Mouse (Mus musculus) mesoderm, embryonic 11.5 days (tissue): ENCODE results near the gene Zfhx3.

Experiments used
- DNase-seq: peaks from one replicate; pipeline ENCODE4 v3.0.0-alpha.2; 2012; ENCODE audit warnings: low read depth, low spot score

Zfhx3 gene

GRCm38 (mm10) chr8:108915876-108916275 lies 973.4 kb downstream of the Zfhx3 start:
- no peak for DNase-seq

GRCm38 (mm10) chr8:108920151-108920550 lies 977.7 kb downstream of the Zfhx3 start:
- no peak for DNase-seq

- no peak for DNase-seq
Measured at GRCm38 (mm10) chr8:108923161-108923560, 980.7 kb downstream of the Zfhx3 start.

GRCm38 (mm10) chr8:108924526-108924925 lies 982.1 kb downstream of the Zfhx3 start:
- no peak for DNase-seq

- no peak for DNase-seq
Measured at GRCm38 (mm10) chr8:108926106-108926505, 983.7 kb downstream of the Zfhx3 start.

- DNase-seq = no peak
Measured at GRCm38 (mm10) chr8:108930635-108931034, 988.2 kb downstream of the Zfhx3 start.

GRCm38 (mm10) chr8:108931837-108932236 lies 989.4 kb downstream of the Zfhx3 start:
- no peak for DNase-seq

- no peak for DNase-seq
Measured at GRCm38 (mm10) chr8:108932729-108933128, 990.3 kb downstream of the Zfhx3 start.

- DNase-seq = no peak
Measured at GRCm38 (mm10) chr8:108935834-108936694, 993.6 kb downstream of the Zfhx3 start.

GRCm38 (mm10) chr8:108936695-108937448 lies 994.4 kb downstream of the Zfhx3 start:
- DNase-seq = no peak

- DNase-seq = no peak
Measured at GRCm38 (mm10) chr8:108937904-108938455, 995.5 kb downstream of the Zfhx3 start.

- DNase-seq = no peak
Measured at GRCm38 (mm10) chr8:108942686-108943085, 1000.2 kb downstream of the Zfhx3 start.

GRCm38 (mm10) chr8:108943132-108943531 lies 1000.7 kb downstream of the Zfhx3 start:
- no peak for DNase-seq

GRCm38 (mm10) chr8:108944312-108944711 lies 1001.9 kb downstream of the Zfhx3 start:
- DNase-seq = no peak

GRCm38 (mm10) chr8:108950311-108950710 lies 1007.9 kb downstream of the Zfhx3 start:
- no peak for DNase-seq

- no peak for DNase-seq
Measured at GRCm38 (mm10) chr8:108951560-108951959, 1009.1 kb downstream of the Zfhx3 start.

GRCm38 (mm10) chr8:108956416-108956815 lies 1014.0 kb downstream of the Zfhx3 start:
- no peak for DNase-seq

- no peak for DNase-seq
Measured at GRCm38 (mm10) chr8:108962516-108962915, 1020.1 kb downstream of the Zfhx3 start.

- no peak for DNase-seq
Measured at GRCm38 (mm10) chr8:108963181-108963580, 1020.7 kb downstream of the Zfhx3 start.

- DNase-seq = no peak
Measured at GRCm38 (mm10) chr8:108966041-108966440, 1023.6 kb downstream of the Zfhx3 start.

GRCm38 (mm10) chr8:108973639-108974325 lies 1031.3 kb downstream of the Zfhx3 start:
- DNase-seq = no peak
